Mouse (Mus musculus): ENCODE results near the gene Ttc8. TPM values are rescaled to one million over a fixed set of nuclear protein-coding genes. Genes with fewer than 3 reads are reported as not detected.
A peak's percentile ranks its signal among the peaks of the same experiment; 100 is the strongest.

Ttc8 gene
- total and polyA plus RNA-seq, 3 experiments, result 4.5 to 6.8 (median 4.9) TPM

DNA sequence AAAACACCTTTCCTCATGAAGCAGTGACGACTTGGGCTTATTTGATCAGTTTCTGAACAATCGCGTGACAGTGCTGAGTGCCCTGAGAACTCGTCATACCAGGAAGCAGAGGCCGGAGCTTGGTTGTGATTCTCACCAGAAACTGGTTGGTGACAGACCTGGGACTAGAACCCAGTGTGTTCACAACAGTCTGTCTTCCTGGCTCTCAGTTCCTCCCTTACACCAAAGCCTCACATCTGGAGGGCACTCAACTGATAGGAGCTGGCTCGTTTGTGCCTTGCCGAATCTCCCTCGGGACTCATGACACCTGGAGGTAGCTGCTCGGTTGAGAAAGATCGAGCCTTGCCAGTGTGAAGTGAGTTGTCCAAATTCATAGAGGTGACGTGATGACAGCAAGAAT is 37.1 kb downstream of the Ttc8 start (continued):
- peak; percentile 12; the same call in 1 of the 2 replicates for TF ChIP-seq MXI1 (IDR thresholded peaks at IDR 0.05; ENCODE audit: low read depth, low read length)
- no peak for TF ChIP-seq CTCF (conservative IDR thresholded peaks at IDR 0.05 in 1 of 2, IDR thresholded peaks at IDR 0.05 in 1 of 2; ENCODE audit: low read depth in 2 of 2, low read length in 2 of 2)
- TF ChIP-seq ETS1 (conservative IDR thresholded peaks at IDR 0.05; ENCODE audit: low read depth, low read length), result peak; percentile 84
- peak; percentile 72; the same call in 1 of the 2 replicates for TF ChIP-seq MEF2A (IDR thresholded peaks at IDR 0.05; ENCODE audit: borderline replicate concordance, low read depth, low read length)
- TF ChIP-seq PAX5 (IDR thresholded peaks at IDR 0.05; ENCODE audit: low read length), result no peak
- TF ChIP-seq ZNF384 (IDR thresholded peaks at IDR 0.05; ENCODE audit: low read depth, low read length), result no peak
- no peak for TF ChIP-seq USF2 (conservative IDR thresholded peaks at IDR 0.05; ENCODE audit: low read depth, low read length)

DNA sequence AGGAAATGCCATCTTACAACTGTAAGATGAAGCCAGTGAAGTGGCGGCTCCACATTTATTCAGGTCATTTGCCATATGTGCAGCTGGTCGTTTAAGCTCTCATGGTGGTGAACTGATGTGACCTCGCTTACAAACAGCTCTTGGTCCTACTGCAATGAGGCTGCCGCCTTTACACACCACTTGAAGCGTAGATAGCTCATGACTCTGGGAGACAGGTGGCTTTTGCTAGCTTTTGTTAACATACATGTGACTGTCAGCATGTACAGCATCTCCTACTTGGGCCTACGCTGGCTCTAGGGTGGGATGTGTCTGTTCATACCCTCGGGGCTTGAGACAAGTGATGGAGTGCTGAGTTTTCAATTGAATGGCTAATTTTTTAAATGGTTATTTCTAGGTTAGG is 40.6 kb downstream of the Ttc8 start:
- Histone ChIP-seq H3K4me2 (ENCODE audit: insufficient read depth, low read depth, poor library complexity, severe bottlenecking) (no peak overlapping the region), H3K27me3 (replicated peaks) (no peaks in the 10 kb centered on the region), H3K36me3 (replicated peaks in 1 of 2; ENCODE audit: control insufficient read depth in 1 of 2, insufficient read depth in 1 of 2, low read length in 1 of 2) (no peaks in the 10 kb centered on the region), H3K9ac (ENCODE audit: insufficient read depth, low read depth) (no peak overlapping the region), H3K27ac (ENCODE audit: insufficient read depth, low read depth) (no peak overlapping the region), H3K9me3 (replicated peaks; ENCODE audit: low read length) (no peaks in the 10 kb centered on the region), H3K79me2 (replicated peaks; ENCODE audit: control insufficient read depth, extremely low read depth, insufficient read depth, poor library complexity, severe bottlenecking) (no peaks in the 10 kb centered on the region), H3K4me3 (replicated peaks in 1 of 3; ENCODE audit: low read depth in 2 of 3, low read length in 2 of 3, poor library complexity in 1 of 3) (no peak overlapping the region), H3K4me1 (ENCODE audit: control insufficient read depth in 1 of 2, insufficient read depth in 2 of 2) (peaks cover 7 to 21% of the 10 kb centered on the region in 2 experiments; a peak in 3 of 4 replicates)
- DNase-seq (ENCODE audit: extremely low read depth), result no peak
- no peak for TF ChIP-seq CTCF (conservative IDR thresholded peaks at IDR 0.05 in 1 of 2, IDR thresholded peaks at IDR 0.05 in 1 of 2; ENCODE audit: low read depth in 2 of 2, low read length in 2 of 2)
- TF ChIP-seq POLR2A (IDR thresholded peaks at IDR 0.05; ENCODE audit: low read depth, low read length), result no peak
- no peak for TF ChIP-seq ZKSCAN1 (IDR thresholded peaks at IDR 0.05; ENCODE audit: borderline replicate concordance, low read depth, low read length)
- no peak for TF ChIP-seq MAX (IDR thresholded peaks at IDR 0.05; ENCODE audit: low read length)
- TF ChIP-seq MAZ (IDR thresholded peaks at IDR 0.05; ENCODE audit: low read depth, low read length), result no peak
- no peak for TF ChIP-seq SIN3A (IDR thresholded peaks at IDR 0.05; ENCODE audit: low read length)
- no peak for TF ChIP-seq JUN (IDR thresholded peaks at IDR 0.05; ENCODE audit: insufficient read depth, low read depth, low read length)
- TF ChIP-seq JUND (conservative IDR thresholded peaks at IDR 0.05; ENCODE audit: low read depth, low read length), result no peak
- TF ChIP-seq HCFC1 (IDR thresholded peaks at IDR 0.05; ENCODE audit: low read depth, low read length), result no peak
- no peak for TF ChIP-seq GABPA (IDR thresholded peaks at IDR 0.05; ENCODE audit: insufficient replicate concordance, low read depth, low read length)
- in situ Hi-C loops (cut with MboI; ENCODE audit: low pct_ligation_motif_present, low pct_unique_long_range_greater_than_20kb, low sequenced_read_pairs) (no loop called here), dilution Hi-C loops (cut with MboI; ENCODE audit: extremely low pct_ligation_motif_present, extremely low pct_unique_long_range_greater_than_20kb, low sequenced_read_pairs) (no loop called here)

DNA sequence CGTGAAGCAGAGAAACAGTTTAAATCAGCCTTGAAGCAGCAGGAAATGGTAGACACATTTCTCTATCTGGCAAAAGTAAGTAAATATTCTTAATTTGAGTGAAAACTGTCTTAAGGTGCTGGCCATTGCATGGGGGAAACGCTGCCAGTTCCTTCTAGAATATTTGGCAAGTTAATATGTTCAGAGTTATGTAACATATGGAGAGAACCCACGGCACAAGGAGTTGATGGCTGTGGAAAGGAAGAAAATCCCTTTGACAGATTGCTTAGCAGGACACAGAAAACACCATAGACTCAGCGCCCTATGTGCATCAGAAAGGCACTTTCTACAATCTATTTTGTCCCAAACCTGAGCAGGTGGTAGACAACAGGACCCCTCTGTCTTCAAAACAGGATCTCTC is 41.0 kb downstream of the Ttc8 start:
- no peaks in the 10 kb centered on the region for H3K79me2 ChIP-seq (replicated peaks; ENCODE audit: control insufficient read depth, extremely low read depth, insufficient read depth, poor library complexity, severe bottlenecking)
- no peaks in the 10 kb centered on the region for H3K27me3 ChIP-seq (replicated peaks)
- no peak for DNase-seq (ENCODE audit: extremely low read depth)
- no peaks in the 10 kb centered on the region for H3K9me3 ChIP-seq (replicated peaks; ENCODE audit: low read length)
- TF ChIP-seq CHD1 (IDR thresholded peaks at IDR 0.05; ENCODE audit: low read depth, low read length) (no peak), SMC3 (IDR thresholded peaks at IDR 0.05; ENCODE audit: low read depth, low read length) (no peak), E2F4 (IDR thresholded peaks at IDR 0.05; ENCODE audit: insufficient replicate concordance, low read depth, low read length) (no peak), ELF1 (IDR thresholded peaks at IDR 0.05; ENCODE audit: low read depth, low read length) (no peak), BHLHE40 (IDR thresholded peaks at IDR 0.05; ENCODE audit: low read depth, low read length) (no peak), ETS1 (conservative IDR thresholded peaks at IDR 0.05; ENCODE audit: low read depth, low read length) (no peak), POLR2A (IDR thresholded peaks at IDR 0.05; ENCODE audit: low read depth, low read length) (no peak), MXI1 (IDR thresholded peaks at IDR 0.05; ENCODE audit: low read depth, low read length) (no peak), MEF2A (IDR thresholded peaks at IDR 0.05; ENCODE audit: borderline replicate concordance, low read depth, low read length) (no peak), ZMIZ1 (IDR thresholded peaks at IDR 0.05; ENCODE audit: low read depth, low read length) (no peak), MAX (IDR thresholded peaks at IDR 0.05; ENCODE audit: low read length) (no peak), KAT2A (IDR thresholded peaks at IDR 0.05; ENCODE audit: insufficient replicate concordance, low read length) (no peak)
- in situ Hi-C loops (cut with MboI; ENCODE audit: low pct_ligation_motif_present, low pct_unique_long_range_greater_than_20kb, low sequenced_read_pairs) (no loop called here), dilution Hi-C loops (cut with MboI; ENCODE audit: extremely low pct_ligation_motif_present, extremely low pct_unique_long_range_greater_than_20kb, low sequenced_read_pairs) (no loop called here)
- no peak overlapping the region for H3K4me3 ChIP-seq (replicated peaks in 1 of 3; ENCODE audit: low read depth in 2 of 3, low read length in 2 of 3, poor library complexity in 1 of 3)
- no peak overlapping the region for H3K9ac ChIP-seq (ENCODE audit: insufficient read depth, low read depth)
- no peak overlapping the region for H3K4me2 ChIP-seq (ENCODE audit: insufficient read depth, low read depth, poor library complexity, severe bottlenecking)
- no peak overlapping the region for H3K27ac ChIP-seq (ENCODE audit: insufficient read depth, low read depth)
- peaks cover 7 to 17% of the 10 kb centered on the region in 2 experiments; a peak in 3 of 4 replicates for H3K4me1 ChIP-seq (ENCODE audit: control insufficient read depth in 1 of 2, insufficient read depth in 2 of 2)
- H3K36me3 ChIP-seq (replicated peaks in 1 of 2; ENCODE audit: control insufficient read depth in 1 of 2, insufficient read depth in 1 of 2, low read length in 1 of 2), result no peaks in the 10 kb centered on the region

Data from CH12.LX (cell line).